Mouse (Mus musculus): ENCODE measurements around the gene Vmn1r235.

GRCm38 (mm10) chr17:21231654-21232053 lies 24.6 kb upstream of the Vmn1r235 start:
- no peak for TF ChIP-seq MAX (IDR thresholded peaks at IDR 0.05; ENCODE audit: low read depth)
- no peak for TF ChIP-seq POLR2A (IDR thresholded peaks at IDR 0.05; ENCODE audit: insufficient read length, low read depth)

Data from myocyte (in vitro differentiated cells).